Mouse (Mus musculus): ENCODE measurements around the gene Uap1l1. TPM values are rescaled to one million over a fixed set of nuclear protein-coding genes. Genes with fewer than 3 reads are reported as not detected.
A peak's percentile ranks its signal among the peaks of the same experiment; 100 is the strongest.

Gene Uap1l1
- polyA plus RNA-seq, 1 experiment: 2.4 TPM

- DNase-seq (ENCODE audit: low read depth): peak; percentile 100
- TF ChIP-seq POLR2A (IDR thresholded peaks at IDR 0.05; ENCODE audit: borderline replicate concordance, extremely low read depth, insufficient read depth, insufficient read length, poor library complexity, severe bottlenecking): peak; percentile 74; the same call in 1 of the 2 replicates
- 0 out of 2 replicates have a peak, but pooled peaks have one; percentile 25 for TF ChIP-seq CTCF (IDR thresholded peaks at IDR 0.05; ENCODE audit: borderline replicate concordance, extremely low read depth, insufficient read depth, insufficient read length)
Measured at GRCm38 (mm10) chr2:25332286-25333160, 33.0 kb downstream of the Uap1l1 start, which contains the start of gene Man1b1. Man1b1 (plus strand) TSS chr2:25332338.

GRCm38 (mm10) chr2:25331470-25331869 is 34.0 kb downstream of the Uap1l1 start:
- DNase-seq (ENCODE audit: low read depth): peak; percentile 5
- no peak for TF ChIP-seq CTCF (IDR thresholded peaks at IDR 0.05; ENCODE audit: borderline replicate concordance, extremely low read depth, insufficient read depth, insufficient read length)
- TF ChIP-seq POLR2A (IDR thresholded peaks at IDR 0.05; ENCODE audit: borderline replicate concordance, extremely low read depth, insufficient read depth, insufficient read length, poor library complexity, severe bottlenecking): no peak

- peak; percentile 60 for TF ChIP-seq CTCF (IDR thresholded peaks at IDR 0.05; ENCODE audit: borderline replicate concordance, extremely low read depth, insufficient read depth, insufficient read length)
- TF ChIP-seq POLR2A (IDR thresholded peaks at IDR 0.05; ENCODE audit: borderline replicate concordance, extremely low read depth, insufficient read depth, insufficient read length, poor library complexity, severe bottlenecking): no peak
- peak; percentile 63 for DNase-seq (ENCODE audit: low read depth)
Measured at GRCm38 (mm10) chr2:25328440-25328839, 37.0 kb downstream of the Uap1l1 start.

GRCm38 (mm10) chr2:25326036-25326435 is 39.4 kb downstream of the Uap1l1 start:
- TF ChIP-seq CTCF (IDR thresholded peaks at IDR 0.05; ENCODE audit: borderline replicate concordance, extremely low read depth, insufficient read depth, insufficient read length): no peak
- TF ChIP-seq POLR2A (IDR thresholded peaks at IDR 0.05; ENCODE audit: borderline replicate concordance, extremely low read depth, insufficient read depth, insufficient read length, poor library complexity, severe bottlenecking): no peak
- no peak for DNase-seq (ENCODE audit: low read depth)

- no peak for DNase-seq (ENCODE audit: low read depth)
- TF ChIP-seq CTCF (IDR thresholded peaks at IDR 0.05; ENCODE audit: borderline replicate concordance, extremely low read depth, insufficient read depth, insufficient read length) (no peak), POLR2A (IDR thresholded peaks at IDR 0.05; ENCODE audit: borderline replicate concordance, extremely low read depth, insufficient read depth, insufficient read length, poor library complexity, severe bottlenecking) (no peak)
Measured at GRCm38 (mm10) chr2:25320084-25320483, 45.4 kb downstream of the Uap1l1 start.

- TF ChIP-seq POLR2A (IDR thresholded peaks at IDR 0.05; ENCODE audit: borderline replicate concordance, extremely low read depth, insufficient read depth, insufficient read length, poor library complexity, severe bottlenecking) (peak; percentile 27; the same call in 1 of the 2 replicates), CTCF (IDR thresholded peaks at IDR 0.05; ENCODE audit: borderline replicate concordance, extremely low read depth, insufficient read depth, insufficient read length) (no peak)
- DNase-seq (ENCODE audit: low read depth): peak; percentile 95
Measured at GRCm38 (mm10) chr2:25318971-25319773, 46.3 kb downstream of the Uap1l1 start, which contains the start of gene Grin1. Grin1 (minus strand) TSS chr2:25319187.

- TF ChIP-seq CTCF (IDR thresholded peaks at IDR 0.05; ENCODE audit: borderline replicate concordance, extremely low read depth, insufficient read depth, insufficient read length) (no peak), POLR2A (IDR thresholded peaks at IDR 0.05; ENCODE audit: borderline replicate concordance, extremely low read depth, insufficient read depth, insufficient read length, poor library complexity, severe bottlenecking) (no peak)
- peak; percentile 63 for DNase-seq (ENCODE audit: low read depth)
Measured at GRCm38 (mm10) chr2:25318119-25318966, 47.1 kb downstream of the Uap1l1 start.

GRCm38 (mm10) chr2:25311491-25311891 is 54.0 kb downstream of the Uap1l1 start:
- DNase-seq (ENCODE audit: low read depth): no peak
- no peak for TF ChIP-seq CTCF (IDR thresholded peaks at IDR 0.05; ENCODE audit: borderline replicate concordance, extremely low read depth, insufficient read depth, insufficient read length)
- no peak for TF ChIP-seq POLR2A (IDR thresholded peaks at IDR 0.05; ENCODE audit: borderline replicate concordance, extremely low read depth, insufficient read depth, insufficient read length, poor library complexity, severe bottlenecking)

- no peak for DNase-seq (ENCODE audit: low read depth)
- TF ChIP-seq POLR2A (IDR thresholded peaks at IDR 0.05; ENCODE audit: borderline replicate concordance, extremely low read depth, insufficient read depth, insufficient read length, poor library complexity, severe bottlenecking): no peak
- TF ChIP-seq CTCF (IDR thresholded peaks at IDR 0.05; ENCODE audit: borderline replicate concordance, extremely low read depth, insufficient read depth, insufficient read length): no peak
Measured at GRCm38 (mm10) chr2:25310969-25311368, 54.5 kb downstream of the Uap1l1 start.

GRCm38 (mm10) chr2:25310180-25310579 is 55.3 kb downstream of the Uap1l1 start:
- TF ChIP-seq CTCF (IDR thresholded peaks at IDR 0.05; ENCODE audit: borderline replicate concordance, extremely low read depth, insufficient read depth, insufficient read length): no peak
- no peak for TF ChIP-seq POLR2A (IDR thresholded peaks at IDR 0.05; ENCODE audit: borderline replicate concordance, extremely low read depth, insufficient read depth, insufficient read length, poor library complexity, severe bottlenecking)
- no peak for DNase-seq (ENCODE audit: low read depth)

Other genes starting within 250 kb of the Uap1l1 start
- gene Nrarp, start 184.9 kb downstream of the Uap1l1 start, polyA plus RNA-seq (2012; rRNA removed): 50.0 and 58.5 TPM in 2 replicates
- gene Tor4a, start 168.8 kb downstream of the Uap1l1 start, polyA plus RNA-seq (2012; rRNA removed): 1.9 and 2.0 TPM in 2 replicates
- 78.9 and 91.3 TPM in 2 replicates for gene Nelfb, start 154.2 kb downstream of the Uap1l1 start, polyA plus RNA-seq (2012; rRNA removed)
- gene Stpg3, start 151.0 kb downstream of the Uap1l1 start, polyA plus RNA-seq (2012; rRNA removed): not detected in 2 replicates
- gene Fam166a, start 146.9 kb downstream of the Uap1l1 start, polyA plus RNA-seq (2012; rRNA removed): 0.10 and 0.14 TPM in 2 replicates
- gene Tubb4b, start 141.0 kb downstream of the Uap1l1 start, polyA plus RNA-seq (2012; rRNA removed): 449 and 524 TPM in 2 replicates
- not detected in 2 replicates for gene Slc34a3, start 131.3 kb downstream of the Uap1l1 start, polyA plus RNA-seq (2012; rRNA removed)
- gene Rnf224, start 128.9 kb downstream of the Uap1l1 start, polyA plus RNA-seq (2012; rRNA removed): not detected in 2 replicates
- 127 and 148 TPM in 2 replicates for gene Rnf208, start 123.4 kb downstream of the Uap1l1 start, polyA plus RNA-seq (2012; rRNA removed)
- 0.10 and 0.67 TPM in 2 replicates for gene Cysrt1, start 123.2 kb downstream of the Uap1l1 start, polyA plus RNA-seq (2012; rRNA removed)
- gene AL732309.1, start 118.8 kb downstream of the Uap1l1 start, polyA plus RNA-seq (2012; rRNA removed): 19.1 and 22.6 TPM in 2 replicates
- gene Tmem203, start 110.2 kb downstream of the Uap1l1 start, polyA plus RNA-seq (2012; rRNA removed): 26.4 and 32.2 TPM in 2 replicates
- gene Tprn, start 103.1 kb downstream of the Uap1l1 start, polyA plus RNA-seq (2012; rRNA removed): 7.7 and 13.0 TPM in 2 replicates
- 105 and 160 TPM in 2 replicates for gene Ssna1, start 93.2 kb downstream of the Uap1l1 start, polyA plus RNA-seq (2012; rRNA removed)
- 131 and 149 TPM in 2 replicates for gene Anapc2, start 93.2 kb downstream of the Uap1l1 start, polyA plus RNA-seq (2012; rRNA removed)
- not detected in 2 replicates for gene Tmem210, start 77.5 kb downstream of the Uap1l1 start, polyA plus RNA-seq (2012; rRNA removed)
- gene Lrrc26, start 75.8 kb downstream of the Uap1l1 start, polyA plus RNA-seq (2012; rRNA removed): 0.07 TPM in 1 of 2 replicates, not detected in the other
- gene Grin1, start 46.5 kb downstream of the Uap1l1 start, polyA plus RNA-seq (2012; rRNA removed): 24.4 and 47.2 TPM in 2 replicates
- 22.5 and 37.0 TPM in 2 replicates for gene Man1b1, start 33.3 kb downstream of the Uap1l1 start, polyA plus RNA-seq (2012; rRNA removed)
- gene Dpp7, start 9.3 kb downstream of the Uap1l1 start, polyA plus RNA-seq (2012; rRNA removed): 35.3 and 57.1 TPM in 2 replicates
- 20.1 and 48.8 TPM in 2 replicates for gene Sapcd2, start 6.6 kb upstream of the Uap1l1 start, polyA plus RNA-seq (2012; rRNA removed)
- gene Entpd2, start 30.2 kb upstream of the Uap1l1 start, polyA plus RNA-seq (2012; rRNA removed): 2.2 and 2.3 TPM in 2 replicates
- 621 and 644 TPM in 2 replicates for gene Npdc1, start 33.7 kb upstream of the Uap1l1 start, polyA plus RNA-seq (2012; rRNA removed)
- 0.42 and 0.57 TPM in 2 replicates for gene Fut7, start 57.6 kb upstream of the Uap1l1 start, polyA plus RNA-seq (2012; rRNA removed)
- 29.8 and 60.6 TPM in 2 replicates for gene Abca2, start 63.0 kb upstream of the Uap1l1 start, polyA plus RNA-seq (2012; rRNA removed)
- gene Clic3, start 91.2 kb upstream of the Uap1l1 start, polyA plus RNA-seq (2012; rRNA removed): 1.1 and 1.9 TPM in 2 replicates
- 109 and 142 TPM in 2 replicates for gene Paxx, start 95.4 kb upstream of the Uap1l1 start, polyA plus RNA-seq (2012; rRNA removed)
- gene Ptgds, start 104.4 kb upstream of the Uap1l1 start, polyA plus RNA-seq (2012; rRNA removed): 60.4 and 73.5 TPM in 2 replicates
- not detected in 2 replicates for gene Lcn12, start 128.2 kb upstream of the Uap1l1 start, polyA plus RNA-seq (2012; rRNA removed)
- 27.8 and 61.1 TPM in 2 replicates for gene Fbxw5, start 135.1 kb upstream of the Uap1l1 start, polyA plus RNA-seq (2012; rRNA removed)
- 1.9 and 3.6 TPM in 2 replicates for gene C8g, start 136.0 kb upstream of the Uap1l1 start, polyA plus RNA-seq (2012; rRNA removed)
- gene Traf2, start 181.3 kb upstream of the Uap1l1 start, polyA plus RNA-seq (2012; rRNA removed): 12.6 and 13.8 TPM in 2 replicates
- 166 and 189 TPM in 2 replicates for gene Edf1, start 192.2 kb upstream of the Uap1l1 start, polyA plus RNA-seq (2012; rRNA removed)
- gene Mamdc4, start 209.2 kb upstream of the Uap1l1 start, polyA plus RNA-seq (2012; rRNA removed): 5.0 and 8.2 TPM in 2 replicates
- 138 and 169 TPM in 2 replicates for gene Phpt1, start 209.5 kb upstream of the Uap1l1 start, polyA plus RNA-seq (2012; rRNA removed)
- 24.5 and 30.3 TPM in 2 replicates for gene Ajm1, start 216.1 kb upstream of the Uap1l1 start, polyA plus RNA-seq (2012; rRNA removed)
- 86.1 and 87.9 TPM in 2 replicates for gene Rabl6, start 242.8 kb upstream of the Uap1l1 start, polyA plus RNA-seq (2012; rRNA removed)

All from brain, embryonic 14.5 days (tissue).